Mouse (Mus musculus): ENCODE results near the gene Sez6l. TPM values are rescaled to one million over a fixed set of nuclear protein-coding genes. Genes with fewer than 3 reads are reported as not detected.

The Sez6l gene
- total and polyA plus RNA-seq, 3 experiments = not detected

GRCm38 (mm10) chr5:112427283-112427682, 149.7 kb downstream of the Sez6l start:
- DNase-seq (ENCODE audit: extremely low read depth) = peak; percentile 45
- no peaks in the 10 kb centered on the region for H3K79me2 ChIP-seq (replicated peaks; ENCODE audit: control insufficient read depth, extremely low read depth, insufficient read depth, poor library complexity, severe bottlenecking)
- H3K27ac ChIP-seq (ENCODE audit: insufficient read depth, low read depth) = no peak overlapping the region
- H3K4me3 ChIP-seq (replicated peaks in 1 of 3; ENCODE audit: low read depth in 2 of 3, low read length in 2 of 3, poor library complexity in 1 of 3) = no peak overlapping the region
- H3K4me1 ChIP-seq (ENCODE audit: control insufficient read depth in 1 of 2, insufficient read depth in 2 of 2) = no peaks in the 10 kb centered on the region
- TF ChIP-seq ELF1 (IDR thresholded peaks at IDR 0.05; ENCODE audit: low read depth, low read length) (no peak), MEF2A (IDR thresholded peaks at IDR 0.05; ENCODE audit: borderline replicate concordance, low read depth, low read length) (no peak), HCFC1 (IDR thresholded peaks at IDR 0.05; ENCODE audit: low read depth, low read length) (no peak), MAX (IDR thresholded peaks at IDR 0.05; ENCODE audit: low read length) (no peak), RAD21 (IDR thresholded peaks at IDR 0.05; ENCODE audit: low read depth, low read length) (peak; percentile 27), ETS1 (conservative IDR thresholded peaks at IDR 0.05; ENCODE audit: low read depth, low read length) (no peak), CTCF (conservative IDR thresholded peaks at IDR 0.05 in 1 of 2, IDR thresholded peaks at IDR 0.05 in 1 of 2; ENCODE audit: low read depth in 2 of 2, low read length in 2 of 2) (peak; percentile 50 to 76), ZC3H11A (IDR thresholded peaks at IDR 0.05; ENCODE audit: low read depth, low read length) (no peak), SMC3 (IDR thresholded peaks at IDR 0.05; ENCODE audit: low read depth, low read length) (peak; percentile 44), RCOR1 (conservative IDR thresholded peaks at IDR 0.05; ENCODE audit: low read depth, low read length) (no peak)
- in situ Hi-C loops (cut with MboI; ENCODE audit: low pct_ligation_motif_present, low pct_unique_long_range_greater_than_20kb, low sequenced_read_pairs) (loop anchor here (10.0 kb wide), 2 partner anchors 182 to 212 kb away; no protein-coding TSS in a partner anchor), dilution Hi-C loops (cut with MboI; ENCODE audit: extremely low pct_ligation_motif_present, extremely low pct_unique_long_range_greater_than_20kb, low sequenced_read_pairs) (no loop called here)
- no peaks in the 10 kb centered on the region for H3K36me3 ChIP-seq (replicated peaks in 1 of 2; ENCODE audit: control insufficient read depth in 1 of 2, insufficient read depth in 1 of 2, low read length in 1 of 2)
- no peak overlapping the region for H3K4me2 ChIP-seq (ENCODE audit: insufficient read depth, low read depth, poor library complexity, severe bottlenecking)
- H3K9me3 ChIP-seq (replicated peaks; ENCODE audit: low read length) = no peaks in the 10 kb centered on the region
- peaks cover 68% of the 10 kb centered on the region for H3K27me3 ChIP-seq (replicated peaks)
- no peak overlapping the region for H3K9ac ChIP-seq (ENCODE audit: insufficient read depth, low read depth)

- no peak overlapping the region for H3K9ac ChIP-seq (ENCODE audit: insufficient read depth, low read depth)
- dilution Hi-C loops (cut with MboI; ENCODE audit: extremely low pct_ligation_motif_present, extremely low pct_unique_long_range_greater_than_20kb, low sequenced_read_pairs) (no loop called here), in situ Hi-C loops (cut with MboI; ENCODE audit: low pct_ligation_motif_present, low pct_unique_long_range_greater_than_20kb, low sequenced_read_pairs) (loop anchor here (10.0 kb wide), 2 partner anchors 182 to 212 kb away; no protein-coding TSS in a partner anchor)
- H3K9me3 ChIP-seq (replicated peaks; ENCODE audit: low read length) = no peaks in the 10 kb centered on the region
- H3K27ac ChIP-seq (ENCODE audit: insufficient read depth, low read depth) = no peak overlapping the region
- no peaks in the 10 kb centered on the region for H3K4me1 ChIP-seq (ENCODE audit: control insufficient read depth in 1 of 2, insufficient read depth in 2 of 2)
- DNase-seq (ENCODE audit: extremely low read depth) = no peak
- H3K4me2 ChIP-seq (ENCODE audit: insufficient read depth, low read depth, poor library complexity, severe bottlenecking) = no peak overlapping the region
- no peak overlapping the region for H3K4me3 ChIP-seq (replicated peaks in 1 of 3; ENCODE audit: low read depth in 2 of 3, low read length in 2 of 3, poor library complexity in 1 of 3)
- no peak for TF ChIP-seq JUND (conservative IDR thresholded peaks at IDR 0.05; ENCODE audit: low read depth, low read length)
- no peak for TF ChIP-seq NRF1 (IDR thresholded peaks at IDR 0.05; ENCODE audit: low read depth, low read length)
- TF ChIP-seq RCOR1 (conservative IDR thresholded peaks at IDR 0.05; ENCODE audit: low read depth, low read length) = no peak
- no peak for TF ChIP-seq MEF2A (IDR thresholded peaks at IDR 0.05; ENCODE audit: borderline replicate concordance, low read depth, low read length)
- TF ChIP-seq GABPA (IDR thresholded peaks at IDR 0.05; ENCODE audit: insufficient replicate concordance, low read depth, low read length) = no peak
- no peak for TF ChIP-seq ZNF384 (IDR thresholded peaks at IDR 0.05; ENCODE audit: low read depth, low read length)
- no peaks in the 10 kb centered on the region for H3K79me2 ChIP-seq (replicated peaks; ENCODE audit: control insufficient read depth, extremely low read depth, insufficient read depth, poor library complexity, severe bottlenecking)
- peaks cover 67% of the 10 kb centered on the region for H3K27me3 ChIP-seq (replicated peaks)
- H3K36me3 ChIP-seq (replicated peaks in 1 of 2; ENCODE audit: control insufficient read depth in 1 of 2, insufficient read depth in 1 of 2, low read length in 1 of 2) = no peaks in the 10 kb centered on the region
These were observed 150.3 kb downstream of the Sez6l start for GRCm38 (mm10) chr5:112426635-112427034.
